Mouse (Mus musculus): Measurements from ENCODE around the gene Pcdh17. TPM values are rescaled to one million over a fixed set of nuclear protein-coding genes. Genes with fewer than 3 reads are reported as not detected.
A peak's percentile ranks its signal among the peaks of the same experiment; 100 is the strongest.

Pcdh17 gene
- polyA plus RNA-seq (2012; rRNA removed) = 8.3 and 9.3 TPM in 2 replicates

- H3K4me1 ChIP-seq (ENCODE audit: control insufficient read depth, insufficient read depth, low read length) = peaks cover 7% of the 10 kb centered on the region; the same call in 1 of the 2 replicates
These were observed at the start of gene Pcdh17 for GRCm38 (mm10) chr14:84443288-84443686. Pcdh17 (plus strand) TSS chr14:84443563.

DNA sequence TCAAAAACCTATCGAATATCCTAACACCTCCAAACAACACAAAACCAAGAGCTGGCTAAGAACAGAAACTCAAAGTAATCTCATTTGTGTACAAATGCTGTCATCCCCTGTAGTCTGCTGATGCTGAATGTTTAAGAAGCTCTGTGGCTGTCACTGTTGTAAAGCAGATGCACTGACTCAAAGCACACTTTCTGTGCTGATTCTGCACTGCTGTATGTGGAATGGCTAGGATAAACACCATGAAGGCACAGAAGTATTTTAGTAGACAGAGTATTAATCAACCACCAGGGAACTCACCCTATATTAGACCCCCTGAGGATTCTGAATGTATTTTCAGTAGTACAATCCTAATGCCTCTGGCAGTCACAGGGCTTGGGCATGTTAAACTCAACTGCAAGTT, 46.2 kb upstream of the Pcdh17 start:
- WGBS = 92% methylated on average over 1 of the region's 1 CpGs
- DNase-seq = no peak
- no peaks in the 10 kb centered on the region for H3K27me3 ChIP-seq (ENCODE audit: control insufficient read depth, insufficient read depth, low read length)
- H3K4me1 ChIP-seq (ENCODE audit: control insufficient read depth, insufficient read depth, low read length) = no peaks in the 10 kb centered on the region
- no peak for TF ChIP-seq CTCF (IDR thresholded peaks at IDR 0.05; ENCODE audit: borderline replicate concordance, insufficient read depth, low read depth, low read length)
- TF ChIP-seq POLR2A (IDR thresholded peaks at IDR 0.05; ENCODE audit: borderline replicate concordance, insufficient read depth, low read length) = no peak
- H3K27ac ChIP-seq (ENCODE audit: insufficient read depth, low read length) = no peak overlapping the region
- no peak overlapping the region for H3K4me3 ChIP-seq (replicated peaks; ENCODE audit: insufficient read depth, low read depth, low read length)

More at GRCm38 (mm10) chr14:84443288-84443686, at the start of gene Pcdh17:
- WGBS = under 1% methylated on average over 31 of the region's 31 CpGs
- Histone ChIP-seq H3K27me3 (ENCODE audit: control insufficient read depth, insufficient read depth, low read length) (peaks cover 6% of the 10 kb centered on the region; the same call in 1 of the 2 replicates), H3K4me3 (replicated peaks; ENCODE audit: insufficient read depth, low read depth, low read length) (peak within 1 kb of the TSS; percentile 95), H3K27ac (ENCODE audit: insufficient read depth, low read length) (no peak within 1 kb of the TSS)
- no peak for TF ChIP-seq CTCF (IDR thresholded peaks at IDR 0.05; ENCODE audit: borderline replicate concordance, insufficient read depth, low read depth, low read length)
- peak; percentile 59; the same call in 1 of the 2 replicates for TF ChIP-seq POLR2A (IDR thresholded peaks at IDR 0.05; ENCODE audit: borderline replicate concordance, insufficient read depth, low read length)
- peak; percentile 93 to 95 for DNase-seq

DNA sequence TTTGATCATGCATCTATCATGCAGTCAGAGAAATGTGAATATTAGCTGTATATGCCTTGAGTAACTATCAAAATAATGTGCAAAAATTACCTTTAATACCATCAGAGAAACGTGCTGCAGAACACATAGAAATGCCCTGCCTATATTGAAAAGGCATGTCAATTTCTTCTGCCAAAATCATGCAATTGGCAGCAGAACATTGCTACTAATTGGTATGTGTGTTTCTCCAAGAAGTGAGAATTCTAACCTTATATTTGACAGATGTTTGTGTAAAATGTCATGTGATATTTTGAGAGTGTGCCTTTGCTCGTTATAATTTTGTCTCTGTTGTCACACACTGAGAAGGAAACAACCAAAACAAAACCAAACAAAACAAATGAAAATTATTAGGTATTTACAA, 18.6 kb upstream of the Pcdh17 start:
- Histone ChIP-seq H3K4me1 (ENCODE audit: control insufficient read depth, insufficient read depth, low read length) (no peaks in the 10 kb centered on the region), H3K27me3 (ENCODE audit: control insufficient read depth, insufficient read depth, low read length) (no peaks in the 10 kb centered on the region), H3K27ac (ENCODE audit: insufficient read depth, low read length) (no peak overlapping the region), H3K4me3 (replicated peaks; ENCODE audit: insufficient read depth, low read depth, low read length) (no peak overlapping the region)
- no peak for DNase-seq
- 54% methylated on average over 2 of the region's 2 CpGs for WGBS
- TF ChIP-seq CTCF (IDR thresholded peaks at IDR 0.05; ENCODE audit: borderline replicate concordance, insufficient read depth, low read depth, low read length) (no peak), POLR2A (IDR thresholded peaks at IDR 0.05; ENCODE audit: borderline replicate concordance, insufficient read depth, low read length) (no peak)

GRCm38 (mm10) chr14:84426616-84427015, 16.7 kb upstream of the Pcdh17 start:
- no peak for TF ChIP-seq POLR2A (IDR thresholded peaks at IDR 0.05; ENCODE audit: borderline replicate concordance, insufficient read depth, low read length)
- TF ChIP-seq CTCF (IDR thresholded peaks at IDR 0.05; ENCODE audit: borderline replicate concordance, insufficient read depth, low read depth, low read length) = no peak
- Histone ChIP-seq H3K4me3 (replicated peaks; ENCODE audit: insufficient read depth, low read depth, low read length) (no peak overlapping the region), H3K27me3 (ENCODE audit: control insufficient read depth, insufficient read depth, low read length) (no peaks in the 10 kb centered on the region), H3K4me1 (ENCODE audit: control insufficient read depth, insufficient read depth, low read length) (no peaks in the 10 kb centered on the region), H3K27ac (ENCODE audit: insufficient read depth, low read length) (no peak overlapping the region)
- no peak for DNase-seq

DNA sequence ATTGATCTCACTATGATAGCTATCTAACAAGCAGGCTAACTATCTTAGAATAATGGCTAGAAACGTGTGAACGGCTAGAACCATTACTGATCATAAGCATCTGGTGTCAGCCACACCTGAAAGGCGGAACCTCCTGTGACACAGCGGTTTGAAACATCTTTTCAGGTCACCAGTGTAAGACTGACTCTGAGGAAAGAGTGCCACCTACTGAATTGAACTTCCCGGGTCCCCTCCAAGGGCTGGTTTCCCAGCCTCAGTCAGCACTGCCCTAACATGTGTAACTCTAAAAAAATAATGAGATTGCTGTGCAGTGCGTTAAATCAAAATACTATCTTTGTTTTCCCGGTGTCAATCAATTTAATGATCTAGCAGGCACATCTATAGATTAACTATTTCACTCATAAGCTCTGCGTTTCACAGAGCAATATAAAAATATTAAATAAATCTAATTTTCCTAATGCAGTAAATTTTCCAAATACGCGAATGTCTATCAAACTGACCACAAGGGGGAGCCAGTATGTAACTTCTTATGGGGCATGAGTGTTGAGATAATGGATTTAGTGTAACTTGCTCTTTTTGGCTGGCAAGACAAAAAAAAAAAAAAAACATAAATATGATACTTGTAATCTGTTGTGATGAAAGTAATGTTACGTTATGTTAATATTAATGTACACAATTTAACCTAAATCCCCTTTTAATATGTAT, 5.1 kb upstream of the Pcdh17 start:
- WGBS = 35% methylated on average over 11 of the region's 11 CpGs
- no peak overlapping the region for H3K27ac ChIP-seq (ENCODE audit: insufficient read depth, low read length)
- TF ChIP-seq POLR2A (IDR thresholded peaks at IDR 0.05; ENCODE audit: borderline replicate concordance, insufficient read depth, low read length) (no peak), CTCF (IDR thresholded peaks at IDR 0.05; ENCODE audit: borderline replicate concordance, insufficient read depth, low read depth, low read length) (0 out of 2 replicates have a peak, but pooled peaks have one; percentile 7)
- peak in 1 of 2 experiments; percentile 31 for DNase-seq
- H3K4me1 ChIP-seq (ENCODE audit: control insufficient read depth, insufficient read depth, low read length) = no peaks in the 10 kb centered on the region
- no peaks in the 10 kb centered on the region for H3K27me3 ChIP-seq (ENCODE audit: control insufficient read depth, insufficient read depth, low read length)
- H3K4me3 ChIP-seq (replicated peaks; ENCODE audit: insufficient read depth, low read depth, low read length) = no peak overlapping the region

DNA sequence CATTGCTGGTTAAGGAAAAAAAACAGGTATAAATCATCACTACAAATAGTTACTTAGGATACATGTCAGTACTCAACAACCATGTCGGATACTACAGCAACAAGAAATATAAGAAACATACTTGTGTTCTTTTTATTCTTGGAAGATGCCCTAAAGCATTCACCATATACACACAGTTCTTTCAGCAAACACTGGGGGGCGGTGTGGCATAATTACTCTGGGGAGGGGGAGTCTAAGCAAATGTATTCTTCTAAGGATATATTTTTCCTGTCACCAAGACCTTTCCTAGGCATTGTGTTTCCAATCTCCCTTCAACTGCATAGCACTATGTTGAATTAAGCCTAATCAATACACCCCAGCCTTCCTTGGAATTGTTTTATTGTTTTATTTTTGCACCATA, 2.5 kb upstream of the Pcdh17 start:
- 25% methylated on average over 2 of the region's 2 CpGs for WGBS
- Histone ChIP-seq H3K4me3 (replicated peaks; ENCODE audit: insufficient read depth, low read depth, low read length) (no peak overlapping the region), H3K27me3 (ENCODE audit: control insufficient read depth, insufficient read depth, low read length) (peaks cover 3% of the 10 kb centered on the region; the same call in 1 of the 2 replicates), H3K4me1 (ENCODE audit: control insufficient read depth, insufficient read depth, low read length) (peaks cover 7% of the 10 kb centered on the region; the same call in 1 of the 2 replicates), H3K27ac (ENCODE audit: insufficient read depth, low read length) (no peak overlapping the region)
- peak; percentile 4 to 16 for DNase-seq
- TF ChIP-seq CTCF (IDR thresholded peaks at IDR 0.05; ENCODE audit: borderline replicate concordance, insufficient read depth, low read depth, low read length) (no peak), POLR2A (IDR thresholded peaks at IDR 0.05; ENCODE audit: borderline replicate concordance, insufficient read depth, low read length) (no peak)

GRCm38 (mm10) chr14:84442528-84443287, 655 bp upstream of the Pcdh17 start:
- Histone ChIP-seq H3K27me3 (ENCODE audit: control insufficient read depth, insufficient read depth, low read length) (peaks cover 6% of the 10 kb centered on the region; the same call in 1 of the 2 replicates), H3K27ac (ENCODE audit: insufficient read depth, low read length) (no peak overlapping the region), H3K4me3 (replicated peaks; ENCODE audit: insufficient read depth, low read depth, low read length) (peak overlapping the region; percentile 95), H3K4me1 (ENCODE audit: control insufficient read depth, insufficient read depth, low read length) (peaks cover 7% of the 10 kb centered on the region; the same call in 1 of the 2 replicates)
- WGBS = under 1% methylated on average over 29 of the region's 30 CpGs
- peak; percentile 31 to 52 for DNase-seq
- TF ChIP-seq CTCF (IDR thresholded peaks at IDR 0.05; ENCODE audit: borderline replicate concordance, insufficient read depth, low read depth, low read length) (no peak), POLR2A (IDR thresholded peaks at IDR 0.05; ENCODE audit: borderline replicate concordance, insufficient read depth, low read length) (no peak)

Data from cerebellum, adult 2 months (tissue).